Mouse (Mus musculus) ES-Bruce4 (cell line): Measurements from ENCODE around the gene Nisch. TPM values are rescaled to one million over a fixed set of nuclear protein-coding genes. Genes with fewer than 3 reads are reported as not detected.

Source experiments
- H3K27ac ChIP-seq: 2 replicates; pipeline ENCODE4 v1.5.1; 2012; ENCODE audit warnings: low read length, inconsistent platforms; ENCODE audit not compliant: insufficient read depth
- H3K27me3 ChIP-seq: 2 replicates; pipeline ENCODE4 v1.6.1; 2012; ENCODE audit warnings: mild to moderate bottlenecking, low read length, inconsistent platforms; ENCODE audit not compliant: control insufficient read depth, poor library complexity, insufficient read depth, severe bottlenecking
- H3K36me3 ChIP-seq: 2 replicates; pipeline ENCODE4 v1.6.1; 2012; ENCODE audit warnings: inconsistent platforms, mild to moderate bottlenecking, low read length, moderate library complexity; ENCODE audit not compliant: control insufficient read depth, poor library complexity, insufficient read depth, severe bottlenecking
- H3K4me1 ChIP-seq: one replicate; pipeline ENCODE4 v1.8.1; 2011; ENCODE audit warnings: low read length; ENCODE audit not compliant: control insufficient read depth, insufficient read depth
- H3K4me3 ChIP-seq: 2 replicates; pipeline ENCODE4 v1.5.1; 2011; ENCODE audit warnings: low read depth, mild to moderate bottlenecking, low read length
- H3K9ac ChIP-seq: 2 replicates; pipeline ENCODE4 v1.6.1; 2012; ENCODE audit warnings: low read depth, mild to moderate bottlenecking, inconsistent platforms; ENCODE audit not compliant: poor library complexity, severe bottlenecking
- H3K9me3 ChIP-seq: replicated peaks from 2 replicates; pipeline ENCODE4 v1.6.1; 2012; ENCODE audit warnings: mild to moderate bottlenecking, low read length, inconsistent platforms; ENCODE audit not compliant: control insufficient read depth, poor library complexity, insufficient read depth, severe bottlenecking
- CTCF ChIP-seq: IDR thresholded peaks from one replicate; pipeline ENCODE4 v1.8.1; 2011; ENCODE audit warnings: low read depth, low read length
- EP300 ChIP-seq: IDR thresholded peaks from 2 replicates; pipeline ENCODE4 v1.6.1; 2011; ENCODE audit warnings: low read depth, low read length; ENCODE audit not compliant: insufficient read depth
- POLR2A ChIP-seq: IDR thresholded peaks from one replicate; pipeline ENCODE4 v1.8.1; 2011; ENCODE audit warnings: low read length; ENCODE audit not compliant: insufficient read depth
- polyA plus RNA-seq: library from polyadenylated mRNA; stranded (reverse); fragments of >200 nt; gene quantifications from 2 replicates; pipeline ENCODE4 v1.2.4, GENCODE M21; 2011; ENCODE audit warnings: low read depth; ENCODE audit not compliant: missing spikeins, insufficient read depth, insufficient read length

The Nisch gene
- polyA plus RNA-seq, 1 experiment = 335 TPM

DNA sequence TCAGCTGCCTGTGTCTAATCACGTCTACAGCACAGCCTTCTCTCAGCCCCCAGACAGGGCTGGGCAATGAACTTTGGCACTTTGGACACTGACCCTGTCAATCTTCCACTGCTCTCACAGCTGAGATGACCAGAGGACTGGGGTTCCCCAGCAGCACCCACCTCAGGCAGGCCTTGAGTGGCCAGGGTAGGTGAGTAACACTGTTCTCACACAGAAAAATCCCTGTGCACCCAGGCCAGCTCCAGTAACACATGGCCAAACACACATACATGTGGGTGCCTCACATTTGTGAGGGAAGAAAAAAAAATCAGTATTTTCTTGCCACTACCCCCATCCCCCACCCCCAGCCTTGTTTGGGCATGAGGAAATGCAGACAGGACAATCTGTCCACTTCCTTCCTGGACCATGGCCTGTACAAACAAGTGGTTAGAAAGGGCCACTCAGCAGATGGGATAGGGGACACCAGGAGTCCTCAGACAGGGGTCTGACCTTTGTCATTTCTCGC lies 33.9 kb downstream of the Nisch start:
- TF ChIP-seq EP300 = no peak
- TF ChIP-seq CTCF = no peak
- no peak for TF ChIP-seq POLR2A
- Histone ChIP-seq H3K9me3 (no peaks in the 10 kb centered on the region), H3K4me1 (no peaks in the 10 kb centered on the region), H3K4me3 (no peak overlapping the region), H3K27ac (no peak overlapping the region), H3K9ac (no peak overlapping the region), H3K36me3 (peaks cover 39% of the 10 kb centered on the region), H3K27me3 (no peaks in the 10 kb centered on the region)

DNA sequence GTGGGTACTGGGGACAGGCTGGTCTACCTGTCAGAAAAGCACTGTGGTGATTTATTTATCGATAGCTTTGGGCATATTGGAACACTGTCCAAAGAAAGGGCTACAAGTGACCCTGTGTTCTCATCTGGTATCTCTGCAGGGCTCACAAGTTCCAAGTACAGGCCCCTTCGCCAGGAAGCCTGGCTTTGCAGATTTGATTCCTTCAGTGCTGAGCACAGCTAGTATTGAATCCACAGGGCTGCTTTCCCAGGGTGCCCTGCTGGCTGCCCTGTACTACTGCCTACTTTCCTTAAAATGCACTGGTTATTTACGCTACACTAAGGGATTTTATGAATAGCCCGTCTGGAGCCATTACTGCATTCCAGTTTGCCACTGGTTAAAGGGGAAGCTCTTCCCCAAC lies 35.2 kb downstream of the Nisch start:
- no peaks in the 10 kb centered on the region for H3K4me1 ChIP-seq
- H3K9me3 ChIP-seq = no peaks in the 10 kb centered on the region
- H3K4me3 ChIP-seq = no peak overlapping the region
- no peak overlapping the region for H3K9ac ChIP-seq
- peaks cover 32% of the 10 kb centered on the region for H3K36me3 ChIP-seq
- TF ChIP-seq POLR2A (no peak), EP300 (no peak), CTCF (no peak)
- H3K27ac ChIP-seq = no peak overlapping the region
- H3K27me3 ChIP-seq = no peaks in the 10 kb centered on the region

DNA sequence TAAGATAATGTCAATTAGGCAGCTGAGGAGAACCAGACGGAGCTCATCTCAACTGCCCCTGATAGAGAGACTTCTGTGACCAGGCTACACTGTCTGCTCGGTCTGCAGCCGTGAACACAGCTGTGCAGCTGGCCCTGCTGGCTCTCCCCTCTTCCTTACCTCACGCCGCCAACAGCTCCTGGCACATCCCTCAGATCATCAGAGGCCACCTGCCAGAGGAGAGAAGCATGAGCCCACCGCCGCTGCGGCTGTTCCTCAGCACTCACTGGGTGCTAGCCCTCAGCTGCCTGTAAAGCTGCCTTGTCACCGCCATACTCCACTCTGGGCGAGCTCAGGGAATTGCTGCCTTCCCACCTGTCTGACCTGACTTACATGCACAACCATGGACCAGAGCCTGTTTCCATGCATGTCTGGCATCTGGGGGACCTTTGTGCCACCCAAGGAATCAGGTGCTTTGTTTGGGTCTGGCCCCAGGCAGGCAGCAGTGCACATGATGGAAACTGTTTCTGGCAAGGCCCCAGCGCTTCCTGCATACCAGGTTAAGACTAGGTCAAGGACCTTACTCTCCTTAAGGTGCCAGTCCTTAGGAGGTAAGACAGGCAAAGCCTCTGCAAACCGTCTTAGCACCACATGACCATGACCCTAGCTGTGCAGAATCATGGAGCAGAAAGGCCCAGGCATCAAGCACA lies 36.9 kb downstream of the Nisch start:
- no peak overlapping the region for H3K4me3 ChIP-seq
- no peak overlapping the region for H3K9ac ChIP-seq
- peaks cover 26% of the 10 kb centered on the region for H3K36me3 ChIP-seq
- H3K27me3 ChIP-seq = no peaks in the 10 kb centered on the region
- no peak for TF ChIP-seq POLR2A
- no peak for TF ChIP-seq EP300
- TF ChIP-seq CTCF = no peak
- H3K27ac ChIP-seq = no peak overlapping the region
- H3K9me3 ChIP-seq = no peaks in the 10 kb centered on the region
- no peaks in the 10 kb centered on the region for H3K4me1 ChIP-seq

DNA sequence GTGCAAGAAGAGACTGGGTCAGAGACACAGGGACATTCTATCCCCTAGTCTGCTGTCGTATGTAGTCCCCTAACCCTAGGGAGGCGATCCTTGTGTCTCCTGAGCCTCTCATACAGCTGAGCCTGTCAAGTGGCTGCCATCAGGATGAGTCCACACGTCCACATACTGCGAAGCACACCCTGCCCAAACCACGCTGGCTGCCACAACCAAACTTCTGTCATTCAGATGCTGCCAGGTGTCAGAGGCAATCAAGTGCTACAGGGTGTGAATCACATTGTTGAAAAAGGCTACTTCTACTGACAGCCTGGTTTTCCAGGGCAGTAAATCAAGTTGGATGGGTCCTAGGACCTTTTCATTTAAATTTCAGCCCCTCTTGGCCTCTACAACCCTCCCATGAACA lies 39.0 kb downstream of the Nisch start:
- TF ChIP-seq EP300 (no peak), CTCF (no peak), POLR2A (no peak)

DNA sequence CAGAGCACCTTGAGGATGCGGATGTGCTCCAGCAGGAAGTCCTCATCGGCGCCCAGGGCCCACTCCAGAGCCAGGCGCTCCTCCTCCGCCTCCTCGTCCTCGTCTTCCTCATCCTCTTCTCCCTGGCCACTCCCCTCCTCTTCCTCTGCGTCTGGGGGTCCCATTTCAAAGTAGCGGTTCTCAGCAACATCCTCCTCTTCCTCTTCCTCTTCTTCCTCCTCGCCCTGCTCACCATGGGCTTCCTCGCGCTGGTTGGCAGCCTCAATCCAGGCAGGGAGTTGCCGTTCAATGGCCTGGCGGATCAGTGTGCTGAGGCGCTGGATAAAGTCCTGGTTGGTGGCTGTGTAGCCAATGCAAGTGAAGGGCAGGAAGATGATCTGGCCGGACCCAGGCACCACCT lies 39.5 kb downstream of the Nisch start:
- Histone ChIP-seq H3K9ac (no peak overlapping the region), H3K9me3 (no peaks in the 10 kb centered on the region), H3K4me3 (peak overlapping the region; percentile 17), H3K27me3 (no peaks in the 10 kb centered on the region), H3K36me3 (peaks cover 26% of the 10 kb centered on the region), H3K27ac (no peak overlapping the region), H3K4me1 (no peaks in the 10 kb centered on the region)
- TF ChIP-seq POLR2A (no peak), CTCF (no peak), EP300 (no peak)

More for the DNA sequence above, 39.0 kb downstream of the Nisch start:
- Histone ChIP-seq H3K27ac (no peak overlapping the region), H3K27me3 (no peaks in the 10 kb centered on the region), H3K36me3 (peaks cover 26% of the 10 kb centered on the region), H3K9me3 (no peaks in the 10 kb centered on the region), H3K4me3 (no peak overlapping the region), H3K4me1 (no peaks in the 10 kb centered on the region), H3K9ac (no peak overlapping the region)

DNA sequence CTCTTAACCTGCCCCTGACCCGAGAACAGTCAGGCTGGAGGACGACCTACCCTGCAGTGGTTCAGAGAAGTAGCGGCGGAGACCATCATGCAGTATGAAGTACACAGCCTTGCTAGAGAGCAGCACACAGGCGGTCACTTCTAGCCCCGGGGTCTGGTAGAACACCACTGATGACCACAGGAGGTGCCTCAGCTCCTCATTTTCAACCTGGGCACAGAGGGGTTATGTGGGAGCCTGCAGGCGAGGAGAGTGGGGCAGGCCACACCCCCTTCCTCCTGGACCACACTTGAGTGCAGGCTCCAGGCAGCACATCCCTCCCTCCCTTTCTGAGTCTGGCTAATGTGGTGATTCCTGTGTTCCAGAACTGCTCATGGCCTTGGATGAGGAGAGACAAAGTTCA lies 43.2 kb downstream of the Nisch start:
- Histone ChIP-seq H3K4me3 (no peak overlapping the region), H3K27ac (no peak overlapping the region), H3K9ac (no peak overlapping the region), H3K4me1 (no peaks in the 10 kb centered on the region), H3K9me3 (no peaks in the 10 kb centered on the region), H3K36me3 (peaks cover 27% of the 10 kb centered on the region), H3K27me3 (no peaks in the 10 kb centered on the region)
- no peak for TF ChIP-seq POLR2A
- TF ChIP-seq EP300 = no peak
- TF ChIP-seq CTCF = no peak
